Mouse (Mus musculus) lung, postnatal 25 days (tissue): ENCODE measurements at regions not wholly inside any gene's neighbourhood (a gene's known extent, or its start where the extent isn't known, plus 50 kb on each side); places are given as distances from the start of the nearest gene placed in this dataset.

Experiments used
- DNase-seq: peaks from one replicate; pipeline ENCODE4 v3.0.0; 2022; ENCODE audit warnings: low spot score

DNA sequence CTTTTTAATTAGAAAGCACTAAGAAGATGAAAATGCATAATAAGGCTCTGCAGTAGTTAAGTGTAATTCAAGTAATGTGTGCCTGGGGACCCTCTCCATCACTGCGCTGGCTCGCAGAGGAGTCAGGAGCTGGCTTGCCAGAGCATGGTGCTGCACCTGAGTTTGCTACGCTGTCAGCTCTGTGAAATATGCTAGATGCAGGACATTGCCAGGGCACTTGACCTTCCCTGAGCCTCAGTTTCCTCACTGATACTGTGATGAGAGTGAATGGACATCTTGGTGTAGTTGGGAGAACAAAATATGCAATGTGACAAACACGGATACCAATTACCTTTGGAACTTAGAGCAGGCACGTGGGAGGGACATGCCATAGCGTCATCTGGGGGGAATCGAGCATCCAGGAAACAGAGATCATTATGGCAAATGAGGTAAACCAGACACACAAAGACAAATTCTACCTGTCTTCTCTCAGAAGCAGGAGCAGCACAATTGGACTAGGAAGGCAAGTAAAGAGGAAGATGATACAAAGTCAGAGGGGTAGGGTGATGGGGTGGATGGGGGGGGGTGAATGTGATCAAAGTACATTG is 133.6 kb upstream of the Slco3a1 start:
- no peak for DNase-seq

DNA sequence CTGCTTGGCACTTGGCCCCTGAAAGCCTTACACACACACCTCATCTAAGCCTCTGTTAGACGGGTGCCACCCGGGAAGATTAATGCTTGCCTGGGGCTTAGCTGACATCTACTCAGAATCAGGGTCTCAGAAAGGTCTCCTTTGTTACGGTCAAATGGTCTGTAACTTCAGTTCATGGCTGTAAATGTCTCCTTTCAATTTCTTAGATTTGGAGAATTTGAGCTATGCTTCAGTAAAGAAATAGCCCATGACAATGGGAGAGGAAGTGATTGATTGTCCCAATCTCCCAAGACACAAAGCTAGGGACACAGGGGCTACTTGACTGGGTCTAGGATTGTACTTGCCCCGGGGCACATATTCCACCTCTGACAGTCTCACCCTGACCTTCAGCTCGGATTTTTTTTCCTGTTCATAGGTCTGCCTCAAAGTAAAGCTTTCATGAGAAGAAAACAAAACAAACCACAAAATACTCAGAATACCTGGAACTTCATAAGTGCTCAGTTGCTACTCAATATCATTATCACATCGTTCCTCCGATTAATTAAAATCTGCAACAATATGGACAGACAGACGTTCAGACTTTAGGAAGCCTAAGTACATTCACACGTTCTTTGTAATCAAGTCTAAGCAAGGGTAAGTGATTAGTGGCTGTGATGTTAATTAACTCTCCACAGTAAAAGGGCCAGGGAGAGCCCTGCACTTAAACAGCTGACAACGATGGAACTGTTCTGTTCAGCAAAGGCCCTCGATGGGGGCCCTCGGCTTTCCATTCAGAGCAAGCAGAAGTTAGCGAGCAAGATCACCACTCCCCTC is 132.9 kb upstream of the Slco3a1 start:
- DNase-seq, result no peak

DNA sequence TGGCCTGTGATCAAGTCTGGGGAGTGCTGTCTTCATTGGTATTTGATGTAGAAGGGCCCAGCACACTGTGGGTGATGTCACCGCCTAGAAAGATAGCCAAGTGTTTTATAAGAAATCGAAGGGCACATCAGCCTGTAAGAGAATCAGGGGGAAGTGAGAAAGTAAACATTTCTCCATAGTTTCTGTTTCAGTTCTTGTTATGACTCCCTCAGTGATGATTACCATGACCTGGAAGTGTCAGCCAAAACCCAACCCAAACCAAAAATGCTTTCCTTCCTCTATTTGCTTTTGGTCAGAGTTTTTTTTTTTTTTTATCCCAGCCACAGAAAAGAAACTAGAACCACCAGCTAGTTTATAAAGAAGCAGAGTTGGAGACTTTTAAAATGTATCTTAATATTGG is 129.4 kb upstream of the Slco3a1 start:
- DNase-seq, result peak; percentile 75

DNA sequence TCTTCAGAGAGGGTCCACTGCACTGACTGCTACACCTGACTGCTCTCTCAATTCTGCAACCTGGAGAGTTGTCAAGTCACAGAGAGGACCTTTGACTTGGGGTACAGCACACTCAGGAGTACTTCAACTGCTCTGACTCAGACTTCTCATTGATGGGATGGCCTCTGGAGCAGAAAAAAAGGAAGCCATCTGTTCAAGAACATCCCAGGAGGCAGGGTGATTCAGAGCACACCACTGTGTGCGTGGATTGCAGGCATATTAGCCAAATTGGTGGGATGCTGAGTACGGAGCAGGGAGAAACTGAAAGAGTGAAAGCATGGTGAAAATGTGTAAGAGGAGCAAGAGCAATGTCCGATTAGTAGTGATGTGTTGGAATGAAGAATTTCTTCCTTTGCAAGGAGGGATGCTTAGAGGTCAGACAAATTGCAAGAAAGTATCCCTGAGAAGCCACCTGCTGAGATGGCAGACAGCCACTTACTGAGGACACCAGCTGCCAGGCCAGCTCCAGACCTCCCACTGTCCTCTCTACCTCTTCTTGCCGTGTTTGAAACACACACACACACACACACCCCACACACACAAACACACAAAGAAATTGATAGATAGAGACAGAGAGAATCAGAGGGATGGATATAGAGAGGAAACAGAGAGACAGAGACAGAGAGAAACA is 119.2 kb upstream of the Slco3a1 start:
- no peak for DNase-seq

DNA sequence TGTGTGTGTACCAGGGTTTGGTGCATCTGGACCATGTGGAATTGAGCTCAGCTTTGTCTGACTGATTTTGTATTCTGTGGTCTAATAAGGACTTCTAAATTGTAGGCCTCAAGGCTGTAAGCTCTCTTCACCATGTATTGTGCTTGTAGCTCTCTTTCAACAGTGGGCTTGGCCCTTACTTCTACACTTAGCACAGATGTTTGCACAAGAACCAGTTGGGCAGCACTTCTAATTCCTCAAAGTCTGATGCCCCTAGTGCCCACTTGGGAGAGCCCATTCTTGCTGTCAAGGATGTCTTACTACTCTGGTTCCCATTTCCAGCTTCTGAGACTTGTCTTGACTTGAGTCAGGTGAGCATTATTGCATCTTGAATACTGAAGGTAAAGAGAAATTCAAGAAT is 114.5 kb upstream of the Slco3a1 start:
- peak; percentile 48 for DNase-seq

DNA sequence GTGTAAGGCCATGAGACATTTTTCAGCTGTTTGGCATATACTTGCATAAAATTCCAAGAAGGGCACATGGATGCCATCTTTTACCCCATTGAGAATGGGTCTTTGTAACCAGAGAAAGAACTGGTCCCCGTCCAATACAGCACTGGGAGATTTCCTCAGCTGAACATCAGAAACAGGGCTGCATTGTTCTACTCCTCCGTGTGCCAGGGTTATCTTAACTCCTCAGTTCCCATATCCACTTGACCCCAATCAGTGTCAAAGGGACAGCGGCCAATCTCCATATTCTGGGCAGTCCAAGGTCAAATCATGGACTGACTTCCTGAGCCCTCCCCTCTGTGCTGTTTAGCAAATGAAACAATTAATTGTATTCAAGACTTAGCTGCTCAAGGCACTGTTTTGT is 112.5 kb upstream of the Slco3a1 start:
- DNase-seq, result no peak

DNA sequence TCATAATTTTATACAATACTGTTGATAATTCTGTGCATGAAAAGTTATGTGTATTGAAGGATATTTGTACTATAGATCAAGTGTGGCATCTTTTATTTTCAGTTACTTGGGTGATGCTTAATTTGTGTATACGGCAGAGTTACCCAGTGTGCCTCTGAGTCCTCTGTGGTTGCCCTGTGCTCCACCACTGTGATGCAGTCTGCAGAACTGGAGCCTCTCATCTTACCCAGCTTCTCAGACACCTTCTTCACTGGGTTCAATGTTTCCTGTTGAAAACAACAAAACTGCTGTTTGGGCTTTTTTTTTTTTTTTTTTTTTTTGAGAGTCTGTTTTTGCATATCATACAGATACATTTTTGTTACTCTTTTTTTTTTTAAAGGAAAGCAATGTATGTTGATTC is 109.2 kb upstream of the Slco3a1 start:
- DNase-seq, result no peak

DNA sequence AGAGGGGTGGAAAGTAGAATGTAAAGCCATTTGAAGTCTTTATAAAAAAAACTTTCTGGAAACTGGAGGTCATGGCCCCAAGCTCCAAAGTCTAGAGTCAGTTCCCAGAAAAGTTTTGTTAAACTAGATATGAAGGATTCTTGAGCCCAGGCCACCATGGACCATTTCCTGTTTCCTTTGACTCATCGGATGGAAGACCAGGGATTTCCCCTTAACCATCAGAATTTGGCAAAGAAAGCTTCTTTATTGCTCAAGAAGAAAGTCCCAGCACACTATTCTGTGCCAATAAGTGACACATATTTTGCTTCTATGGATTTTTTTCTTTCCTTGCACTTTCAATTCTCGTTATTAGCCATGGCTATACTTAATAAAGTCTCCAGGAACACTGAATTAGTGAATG is 92.7 kb upstream of the Slco3a1 start:
- peak; percentile 16 for DNase-seq

DNA sequence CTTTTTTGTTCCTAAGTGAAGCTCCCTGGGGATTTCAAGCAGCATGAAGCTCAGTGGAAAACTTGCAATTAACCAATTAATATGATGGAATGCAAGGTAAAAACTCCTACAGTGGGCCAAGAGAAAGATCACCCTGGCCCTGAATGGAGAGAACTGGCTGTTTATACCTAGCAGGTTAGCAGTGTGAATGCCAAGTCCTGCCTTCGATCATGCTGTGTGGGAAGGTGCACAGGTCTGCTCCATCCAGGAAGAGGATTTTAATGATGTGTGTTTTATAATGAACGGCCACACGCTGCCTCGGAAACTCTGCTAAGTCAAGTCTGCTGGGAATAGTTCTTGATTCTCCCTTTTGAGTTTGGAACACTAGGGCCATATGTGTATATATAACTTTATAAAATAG is 85.6 kb upstream of the Slco3a1 start:
- DNase-seq, result no peak

DNA sequence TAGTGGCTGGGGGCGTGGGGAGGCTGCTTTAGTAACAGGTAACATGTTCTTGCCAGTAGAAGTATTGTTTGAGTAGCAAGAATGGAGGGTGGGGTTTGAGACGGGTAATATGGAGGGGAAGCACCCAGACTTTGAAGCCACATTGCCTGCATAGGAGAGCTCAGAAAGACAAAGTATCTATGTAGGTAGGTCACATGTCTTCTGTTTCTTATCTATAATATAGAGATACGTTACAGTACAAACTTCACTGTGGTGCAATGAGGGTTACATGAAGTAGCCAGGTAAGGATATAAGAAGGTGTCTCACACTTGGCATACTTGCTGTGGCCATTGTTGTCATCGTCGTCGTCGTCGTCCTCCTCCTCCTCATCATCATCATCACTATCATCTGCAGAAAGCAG is 77.6 kb upstream of the Slco3a1 start:
- DNase-seq, result no peak

DNA sequence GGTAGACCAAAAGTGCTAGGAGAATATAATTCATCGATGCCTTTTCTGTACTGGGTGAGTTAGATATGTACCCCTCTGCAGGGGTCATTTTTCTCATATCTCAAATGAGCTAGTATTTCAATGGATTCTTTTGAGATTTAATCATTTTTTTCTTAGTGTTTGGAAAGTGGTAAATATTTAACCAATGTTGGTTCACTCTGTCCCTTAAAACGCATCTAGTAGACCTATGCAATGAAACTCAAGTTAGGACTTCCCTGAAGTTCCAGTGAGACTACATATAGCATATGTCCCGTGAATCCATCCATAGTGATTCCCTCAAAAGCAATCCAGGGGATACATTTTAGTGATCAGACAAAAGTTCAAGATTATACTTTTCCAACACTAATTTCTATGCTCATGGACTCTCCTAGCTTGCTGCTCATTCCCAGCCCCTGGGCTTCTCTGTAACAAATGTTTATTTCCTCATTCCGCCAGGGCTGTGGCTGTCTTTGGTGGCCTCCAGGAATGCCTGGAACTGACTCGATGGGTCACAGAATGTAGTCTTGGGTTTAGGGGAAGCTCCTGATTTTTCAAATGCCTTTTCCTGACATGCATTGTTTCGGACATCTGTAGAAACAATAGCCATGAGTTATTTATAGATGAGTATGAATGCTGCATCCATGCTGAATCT is 74.4 kb upstream of the Slco3a1 start:
- DNase-seq, result no peak
